Mouse (Mus musculus): ENCODE results near the gene Gm44511.
"Not testable (repeated sequence)": the region's sequence is repeated elsewhere in the genome, so short reads cannot be mapped to it uniquely, and the experiment has no call there.

The Gm44511 gene

DNA sequence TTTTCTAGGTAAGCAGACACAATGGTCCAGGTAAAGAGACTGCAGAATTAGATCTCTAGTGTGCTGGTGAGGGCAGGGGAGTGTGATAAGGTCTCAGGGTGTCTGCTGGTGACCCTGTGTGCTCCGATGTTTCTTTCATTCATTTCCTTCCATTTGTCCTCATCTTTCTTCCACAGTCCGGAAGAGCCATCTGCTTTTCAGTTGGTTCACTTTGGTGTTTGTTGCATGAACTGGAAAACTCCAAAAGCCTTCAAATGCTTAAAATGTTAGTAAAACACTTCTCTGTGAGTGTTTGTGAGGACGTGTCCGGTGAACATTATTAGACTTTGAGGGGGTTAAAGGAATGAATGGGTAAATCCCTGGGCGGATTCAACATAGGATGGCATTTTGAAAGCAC lies 65.0 kb downstream of the Gm44511 start:
- no peak for DNase-seq (ENCODE audit: low spot score)

DNA sequence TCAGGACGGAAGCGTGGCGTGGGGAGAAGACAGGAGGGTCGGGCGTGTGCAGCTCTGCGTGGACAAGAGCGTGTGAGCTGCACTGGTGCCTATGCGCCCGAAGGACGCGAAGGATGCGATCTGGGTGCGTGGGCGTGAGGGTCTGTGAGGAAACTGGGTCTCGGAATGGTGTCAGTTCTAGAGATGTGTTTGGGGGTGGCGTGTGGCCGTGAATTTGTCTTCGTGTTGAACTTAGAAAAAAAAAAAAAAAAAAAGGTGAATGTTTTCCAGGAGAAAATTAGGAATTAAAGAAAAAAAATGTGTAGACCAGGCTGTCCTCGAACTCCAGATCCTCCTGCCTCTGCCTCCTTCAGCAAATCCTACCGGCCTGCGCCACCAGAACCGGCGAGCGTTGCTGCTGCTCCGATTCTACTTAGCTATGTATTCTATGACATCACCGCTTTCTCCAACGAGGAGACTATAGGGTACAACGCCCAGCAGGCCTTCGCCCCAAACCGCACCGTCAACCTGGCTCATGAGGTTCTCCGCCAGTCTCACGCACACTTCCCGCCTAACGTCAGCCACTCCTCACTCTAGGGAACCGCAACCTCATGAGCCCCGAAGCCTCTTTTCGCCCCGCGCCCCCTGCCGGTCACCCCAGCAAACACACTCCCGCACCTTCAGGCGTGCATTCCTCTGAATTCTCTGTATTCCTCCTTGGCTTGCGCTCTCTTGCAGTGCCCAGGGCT lies 65.5 kb downstream of the Gm44511 start:
- DNase-seq (ENCODE audit: low spot score) = peak; percentile 87

GRCm38 (mm10) chr6:128760016-128760415 lies 66.1 kb downstream of the Gm44511 start:
- peak; percentile 84 for DNase-seq (ENCODE audit: low spot score)

DNA sequence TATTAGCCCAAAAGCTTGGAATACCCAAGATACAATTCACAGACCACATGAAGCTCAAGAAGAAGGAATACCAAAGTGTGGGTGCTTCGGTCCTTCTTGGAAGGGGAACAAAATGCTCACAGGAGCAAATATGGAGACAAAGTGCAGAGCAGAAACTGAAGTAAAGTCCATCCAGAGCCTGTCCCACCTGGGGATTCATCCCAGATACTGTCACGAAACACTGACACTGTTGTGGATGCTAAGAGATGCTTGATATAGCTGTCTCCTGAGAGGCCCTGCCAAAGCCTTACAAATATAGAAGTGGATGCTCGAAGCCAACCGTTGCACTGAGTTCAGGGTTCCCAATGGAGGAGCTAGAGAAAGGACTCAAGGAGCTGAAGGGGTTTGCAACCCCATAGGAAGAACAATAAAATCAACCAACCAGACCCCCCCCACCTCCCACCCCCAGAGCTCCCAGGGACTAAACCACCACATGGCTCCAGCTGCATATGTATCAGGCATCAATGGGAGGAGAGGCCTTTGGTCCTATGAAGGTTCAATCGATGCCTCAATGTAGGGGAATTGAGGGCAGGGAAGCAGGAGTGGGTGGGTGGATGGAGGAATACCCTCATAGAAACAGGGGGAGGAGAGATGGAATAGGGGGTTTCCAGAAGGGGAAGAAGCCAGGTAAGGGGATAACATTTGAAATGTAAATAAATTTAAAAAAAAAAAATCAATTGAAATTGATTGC lies 66.7 kb downstream of the Gm44511 start:
- DNase-seq (ENCODE audit: low spot score) = no peak

DNA sequence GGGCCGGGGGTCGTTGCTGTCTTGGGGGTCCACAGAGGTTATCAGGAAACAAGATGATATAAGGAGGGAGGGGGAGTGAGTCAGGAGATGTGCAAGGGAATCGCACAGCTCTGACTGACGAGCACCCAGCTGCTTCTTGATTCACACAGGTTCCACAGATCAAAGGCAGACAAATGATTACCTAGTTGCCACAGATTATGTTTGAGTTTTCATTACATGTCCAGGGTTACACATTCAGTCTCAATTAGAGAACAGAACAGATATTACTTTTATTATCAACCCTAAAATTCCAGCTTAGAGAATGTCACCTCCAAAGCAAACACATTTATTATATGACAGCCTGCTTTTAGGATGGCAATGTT lies 70.7 kb downstream of the Gm44511 start:
- DNase-seq (ENCODE audit: low spot score) = not testable (repeated sequence)

DNA sequence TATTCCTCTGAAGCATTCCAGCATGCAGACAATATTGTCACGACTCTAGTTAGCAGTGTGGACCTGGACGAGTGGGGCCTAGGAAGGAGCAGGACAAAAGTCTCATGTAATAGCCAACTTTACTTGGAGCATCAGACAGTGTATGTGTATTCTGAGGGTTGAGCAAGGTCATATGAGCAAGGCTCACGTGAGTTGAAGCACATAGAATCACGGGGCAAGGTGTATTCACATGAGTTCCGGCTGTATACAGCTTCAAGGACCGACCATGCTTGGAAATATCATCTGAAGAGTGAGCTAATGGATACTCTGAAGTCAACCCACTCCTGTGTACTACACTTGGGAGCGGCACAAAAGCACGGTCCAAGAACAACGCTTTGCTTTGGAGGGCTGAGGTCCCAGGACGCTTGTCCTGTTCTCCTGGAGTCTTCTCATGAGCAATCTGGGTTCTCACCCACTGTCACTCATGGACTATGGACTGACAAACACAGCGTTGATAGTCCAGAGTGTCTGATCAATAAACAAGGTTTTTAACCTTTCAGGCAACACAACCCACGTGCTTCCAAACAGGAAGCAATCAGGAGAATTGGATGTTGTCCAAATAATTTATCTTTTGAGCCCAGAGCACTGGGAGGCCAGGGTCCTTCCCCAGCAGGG lies 71.2 kb downstream of the Gm44511 start:
- DNase-seq (ENCODE audit: low spot score) = not testable (repeated sequence)

DNA sequence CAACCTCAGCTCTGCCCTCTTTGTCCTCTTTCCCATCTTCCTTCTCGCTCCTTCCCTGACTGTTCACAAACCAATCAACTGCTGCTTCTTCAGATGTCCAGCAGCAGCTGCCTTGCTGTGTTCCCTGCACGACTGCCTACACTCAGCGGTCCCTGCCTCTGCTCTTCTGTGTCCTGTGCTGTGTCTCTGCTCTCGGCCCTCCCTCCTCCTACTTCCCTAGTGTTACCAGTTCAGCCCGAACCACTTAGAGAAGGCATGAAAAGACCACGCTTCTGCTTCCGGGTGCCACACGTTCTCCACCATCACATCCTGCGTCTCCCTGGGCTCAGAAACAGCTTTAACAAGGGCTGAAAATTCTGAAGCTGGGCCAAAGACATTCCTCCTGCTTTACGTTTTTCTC lies 71.8 kb downstream of the Gm44511 start:
- DNase-seq (ENCODE audit: low spot score) = not testable (repeated sequence)

DNA sequence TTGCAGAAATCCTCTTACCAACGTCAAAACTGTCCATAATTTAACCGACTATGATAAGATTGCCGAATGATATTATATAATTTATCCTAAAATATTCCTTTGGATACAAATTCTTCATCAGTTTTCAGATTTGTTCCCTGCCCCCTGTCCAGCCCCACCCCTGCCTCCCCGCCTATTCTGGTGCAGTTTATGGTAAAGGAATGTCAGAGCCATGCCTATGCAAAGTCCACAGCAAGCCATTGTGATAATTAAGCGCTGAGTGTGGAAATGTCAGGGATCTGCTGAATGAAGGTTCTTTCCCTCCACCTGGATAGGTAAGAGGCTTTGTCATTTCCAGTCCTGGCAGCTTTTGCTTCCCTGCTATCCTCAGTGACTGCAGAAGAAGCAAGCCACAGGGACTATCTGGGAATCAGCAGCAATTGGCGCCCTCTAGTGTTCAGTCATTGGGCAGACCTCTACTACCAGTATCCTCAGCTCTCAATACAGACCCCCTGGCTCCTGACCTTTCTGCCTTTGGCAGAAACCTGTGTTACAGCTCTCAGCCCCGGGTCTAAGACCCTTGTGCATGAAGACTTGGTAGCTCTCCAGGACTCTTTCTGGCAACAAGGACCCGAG lies 72.4 kb downstream of the Gm44511 start:
- DNase-seq (ENCODE audit: low spot score) = peak; percentile 85

GRCm38 (mm10) chr6:128747006-128747405 lies 79.1 kb downstream of the Gm44511 start:
- DNase-seq (ENCODE audit: low spot score) = not testable (repeated sequence)

- DNase-seq (ENCODE audit: low spot score) = no peak
Measured at GRCm38 (mm10) chr6:128737445-128737844, 88.7 kb downstream of the Gm44511 start.

- no peak for DNase-seq (ENCODE audit: low spot score)
Measured at GRCm38 (mm10) chr6:128736100-128736499, 90.0 kb downstream of the Gm44511 start.

DNA sequence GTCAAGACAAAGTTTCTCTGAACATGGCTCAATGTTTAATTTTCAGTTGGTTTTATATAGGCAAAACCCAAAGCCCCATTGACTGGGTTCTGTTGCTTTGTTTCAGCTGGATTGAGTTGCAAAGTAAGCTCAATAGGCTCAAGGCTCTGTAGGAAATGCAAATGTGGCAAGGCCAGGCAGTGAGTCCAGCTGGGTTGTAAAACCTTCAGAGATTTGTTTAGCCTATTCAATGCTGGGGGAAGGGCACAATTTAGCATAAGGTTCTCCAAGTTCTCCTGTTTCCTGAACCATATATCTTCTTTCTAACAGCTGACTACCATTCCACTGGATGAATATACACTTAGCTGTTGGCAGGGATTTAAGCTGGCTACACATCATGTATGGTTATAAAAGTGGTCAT lies 91.2 kb downstream of the Gm44511 start:
- DNase-seq (ENCODE audit: low spot score) = no peak

- DNase-seq (ENCODE audit: low spot score) = no peak
Measured at GRCm38 (mm10) chr6:128733908-128734679, 92.0 kb downstream of the Gm44511 start.

DNA sequence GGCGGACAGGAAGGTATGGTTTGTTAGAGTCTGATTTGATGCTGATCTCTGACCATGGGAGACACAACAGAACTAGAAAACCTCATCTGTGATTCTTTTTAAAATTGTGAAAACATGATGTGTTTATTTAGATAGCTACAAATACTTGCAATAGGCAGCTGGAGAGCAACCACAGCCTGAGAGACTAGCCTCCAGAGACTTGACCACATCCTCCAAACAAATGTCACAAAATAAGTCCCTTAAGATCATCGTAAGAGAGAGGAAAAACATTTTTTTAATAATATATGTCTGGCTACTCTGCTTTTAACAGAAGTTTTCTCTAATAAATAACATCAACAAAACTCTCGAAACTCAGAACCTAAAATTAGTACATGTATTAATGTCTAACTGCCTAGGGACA lies 94.1 kb downstream of the Gm44511 start:
- DNase-seq (ENCODE audit: low spot score) = no peak

All from left cerebral cortex, adult 11 months (tissue).